Mouse (Mus musculus) midbrain, embryonic 15.5 days (tissue): ENCODE results near the gene Cpsf6. TPM values are rescaled to one million over a fixed set of nuclear protein-coding genes. Genes with fewer than 3 reads are reported as not detected.

Experiments
- ATAC-seq: fragments of 200-750 bp; cut with Nextera tagmentation; replicated peaks from 2 replicates; pipeline ENCODE4 v1.8.0; 2017; ENCODE audit warnings: moderate TSS enrichment
- H3K27ac ChIP-seq: fragments of 300-500 bp; sonication (generic); 2 replicates; pipeline ENCODE4 v1.5.1; 2015; ENCODE audit warnings: mild to moderate bottlenecking, inconsistent platforms
- H3K27me3 ChIP-seq: fragments of 300-500 bp; sonication (generic); replicated peaks from 2 replicates; pipeline ENCODE4 v1.6.1; 2015; ENCODE audit warnings: inconsistent platforms
- H3K36me3 ChIP-seq: fragments of 300-500 bp; sonication (generic); replicated peaks from 2 replicates; pipeline ENCODE4 v1.6.1; 2015; ENCODE audit warnings: inconsistent platforms
- H3K4me1 ChIP-seq: fragments of 300-500 bp; sonication (generic); 2 replicates; pipeline ENCODE4 v1.6.1; 2015; ENCODE audit warnings: inconsistent platforms
- H3K4me2 ChIP-seq: fragments of 300-500 bp; sonication (generic); 2 replicates; pipeline ENCODE4 v1.6.1; 2015; ENCODE audit warnings: inconsistent platforms, mild to moderate bottlenecking, moderate library complexity
- H3K4me3 ChIP-seq: fragments of 300-500 bp; sonication (generic); 2 replicates; pipeline ENCODE4 v1.5.1; 2015; ENCODE audit warnings: mild to moderate bottlenecking, inconsistent platforms
- H3K9ac ChIP-seq: fragments of 300-500 bp; sonication (generic); 2 replicates; pipeline ENCODE4 v1.6.1; 2015; ENCODE audit warnings: mild to moderate bottlenecking, inconsistent platforms
- H3K9me3 ChIP-seq: fragments of 300-500 bp; sonication (generic); 2 replicates; pipeline ENCODE4 v1.6.1; 2016; ENCODE audit warnings: inconsistent platforms
- WGBS: fragments of 180-500 bp; shearing (Covaris S2); methylation state at CpG from one replicate; pipeline ENCODE4 v1.1.7; 2015; ENCODE audit warnings: mixed read lengths; 5-methylcytosine and 5-hydroxymethylcytosine counted together
- polyA plus RNA-seq: library from polyadenylated mRNA; unstranded; fragments of >200 nt; fragmentation: Nextera tagmentation; extraction: Ambion mirVana; gene quantifications from 2 replicates; pipeline ENCODE4 v1.2.1, GENCODE M21; 2015

The Cpsf6 gene
- polyA plus RNA-seq, 1 experiment from 2014 or later, result 154 TPM

DNA sequence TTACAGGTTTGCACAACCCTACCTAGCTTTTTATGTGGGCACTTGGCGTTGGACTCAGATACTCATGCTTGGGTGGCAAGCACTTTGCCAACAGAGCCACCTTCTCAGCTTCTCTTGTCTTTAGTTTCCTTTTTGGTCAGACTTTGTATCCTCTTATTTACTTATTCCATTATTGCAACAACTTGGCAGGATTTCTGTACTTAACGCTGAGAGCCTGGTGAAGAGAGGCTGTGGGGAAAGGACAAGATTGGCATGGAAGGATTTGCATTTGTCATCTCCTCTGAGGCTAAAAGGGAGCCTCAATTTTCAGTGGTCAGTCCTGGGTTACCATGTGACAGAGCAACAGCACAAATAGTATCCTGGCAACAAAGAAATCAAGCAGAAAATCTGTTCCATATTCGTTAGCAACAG lies 59.2 kb downstream of the Cpsf6 start:
- Histone ChIP-seq H3K4me1 (no peaks in the 10 kb centered on the region), H3K9ac (no peak overlapping the region), H3K4me3 (no peak overlapping the region), H3K27ac (no peak overlapping the region), H3K36me3 (no peaks in the 10 kb centered on the region), H3K4me2 (no peak overlapping the region), H3K27me3 (no peaks in the 10 kb centered on the region), H3K9me3 (no peaks in the 10 kb centered on the region)
- ATAC-seq, result no peak
- WGBS, result 60% methylated on average over 3 of the region's 3 CpGs

DNA sequence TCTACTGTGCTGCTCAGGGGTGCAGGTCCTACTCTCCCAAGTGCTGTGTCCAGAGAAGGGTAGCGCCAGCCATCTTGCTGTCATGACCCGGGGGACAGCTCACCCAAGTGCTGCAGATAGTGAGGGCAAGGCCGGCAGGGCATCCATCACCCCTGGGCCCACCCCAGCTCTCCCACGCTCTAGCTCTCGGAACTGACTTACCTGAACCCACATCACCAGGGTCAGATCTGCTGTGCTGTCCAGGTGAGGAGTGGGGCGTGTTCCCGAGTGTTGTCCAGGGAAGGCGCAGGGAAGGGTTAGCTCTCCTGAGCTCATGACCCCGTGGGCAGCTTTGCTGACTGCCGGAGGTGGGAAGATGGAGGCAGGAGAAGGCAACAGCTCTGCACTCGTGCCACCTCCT lies 63.4 kb downstream of the Cpsf6 start:
- no peaks in the 10 kb centered on the region for H3K27me3 ChIP-seq
- H3K27ac ChIP-seq, result no peak overlapping the region
- ATAC-seq, result no peak
- no peaks in the 10 kb centered on the region for H3K36me3 ChIP-seq
- 91% methylated on average over 11 of the region's 11 CpGs for WGBS
- no peak overlapping the region for H3K9ac ChIP-seq
- no peak overlapping the region for H3K4me2 ChIP-seq
- no peaks in the 10 kb centered on the region for H3K4me1 ChIP-seq
- H3K9me3 ChIP-seq, result no peaks in the 10 kb centered on the region
- no peak overlapping the region for H3K4me3 ChIP-seq

DNA sequence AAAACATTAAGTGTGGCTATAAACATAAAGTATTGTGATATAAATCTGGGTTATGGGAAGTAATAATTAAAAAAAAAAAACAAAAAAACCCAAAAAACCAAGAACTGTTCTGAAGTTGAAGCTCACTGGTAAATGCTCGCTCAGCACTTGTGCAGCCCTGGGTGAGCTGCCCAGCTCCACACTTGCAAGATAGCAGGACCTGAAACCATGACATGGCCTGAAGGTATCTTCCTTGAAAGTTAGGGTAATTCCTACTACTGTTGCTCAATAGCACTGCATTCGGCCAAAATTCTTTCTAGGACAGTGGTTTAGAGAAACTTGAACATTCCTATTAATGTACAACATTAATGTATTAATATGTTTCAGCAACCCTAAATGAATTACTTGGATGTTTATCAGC lies 66.7 kb downstream of the Cpsf6 start:
- no peaks in the 10 kb centered on the region for H3K36me3 ChIP-seq

DNA sequence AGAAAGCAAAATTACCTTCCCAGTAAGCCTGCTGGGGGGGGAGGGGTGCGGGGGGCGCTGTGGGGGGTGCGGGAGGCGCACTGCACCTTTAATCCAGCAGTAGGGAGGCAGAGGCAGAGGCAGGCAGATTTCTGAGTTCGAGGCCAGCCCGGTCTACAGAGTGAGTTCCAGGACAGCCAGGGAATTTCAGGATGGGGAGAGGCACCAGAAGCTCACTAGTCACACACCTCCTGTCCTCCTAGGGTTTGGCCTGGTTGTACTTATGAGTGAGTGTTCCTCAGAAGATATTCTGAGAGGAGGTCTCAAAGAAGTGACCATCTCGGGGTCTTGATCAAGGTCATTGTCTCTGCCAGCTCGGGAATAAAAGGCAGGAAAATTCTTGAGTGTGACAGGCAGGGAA lies 67.6 kb downstream of the Cpsf6 start:
- WGBS, result 88% methylated on average over 8 of the region's 8 CpGs
- Histone ChIP-seq H3K9ac (no peak overlapping the region), H3K27me3 (no peaks in the 10 kb centered on the region), H3K4me1 (no peaks in the 10 kb centered on the region), H3K4me2 (no peak overlapping the region), H3K36me3 (no peaks in the 10 kb centered on the region), H3K27ac (no peak overlapping the region), H3K9me3 (no peaks in the 10 kb centered on the region), H3K4me3 (no peak overlapping the region)
- ATAC-seq, result no peak

More for the DNA sequence above, 66.7 kb downstream of the Cpsf6 start:
- no peak overlapping the region for H3K4me3 ChIP-seq
- no peaks in the 10 kb centered on the region for H3K4me1 ChIP-seq
- H3K4me2 ChIP-seq, result no peak overlapping the region
- no peak for ATAC-seq
- WGBS, result 92% methylated on average over 2 of the region's 2 CpGs
- H3K27ac ChIP-seq, result no peak overlapping the region
- H3K9ac ChIP-seq, result no peak overlapping the region
- H3K27me3 ChIP-seq, result no peaks in the 10 kb centered on the region
- no peaks in the 10 kb centered on the region for H3K9me3 ChIP-seq

DNA sequence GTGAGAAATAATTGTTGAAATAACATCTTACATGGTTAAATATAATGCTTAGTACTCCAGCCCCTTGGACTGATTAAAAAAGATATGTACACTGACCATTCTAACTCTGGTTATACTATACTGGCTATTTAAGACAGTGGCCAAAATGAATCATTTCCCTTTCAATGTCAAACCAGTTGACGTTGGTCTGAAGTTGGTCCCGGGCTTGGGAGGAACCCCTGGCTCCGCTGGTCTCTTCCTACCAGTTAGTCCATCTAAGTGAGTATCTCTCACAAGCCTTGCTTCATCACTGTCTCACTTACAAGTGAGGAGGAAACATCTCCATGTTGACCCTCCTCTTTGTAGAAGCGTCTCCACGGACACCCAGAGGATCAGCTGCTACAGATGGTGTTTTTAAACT lies 75.4 kb downstream of the Cpsf6 start:
- no peaks in the 10 kb centered on the region for H3K27me3 ChIP-seq
- ATAC-seq, result no peak
- H3K9ac ChIP-seq, result no peak overlapping the region
- H3K9me3 ChIP-seq, result no peaks in the 10 kb centered on the region
- H3K4me2 ChIP-seq, result no peak overlapping the region
- H3K36me3 ChIP-seq, result no peaks in the 10 kb centered on the region
- no peaks in the 10 kb centered on the region for H3K4me1 ChIP-seq
- 86% methylated on average over 5 of the region's 5 CpGs for WGBS
- H3K27ac ChIP-seq, result no peak overlapping the region
- H3K4me3 ChIP-seq, result no peak overlapping the region

DNA sequence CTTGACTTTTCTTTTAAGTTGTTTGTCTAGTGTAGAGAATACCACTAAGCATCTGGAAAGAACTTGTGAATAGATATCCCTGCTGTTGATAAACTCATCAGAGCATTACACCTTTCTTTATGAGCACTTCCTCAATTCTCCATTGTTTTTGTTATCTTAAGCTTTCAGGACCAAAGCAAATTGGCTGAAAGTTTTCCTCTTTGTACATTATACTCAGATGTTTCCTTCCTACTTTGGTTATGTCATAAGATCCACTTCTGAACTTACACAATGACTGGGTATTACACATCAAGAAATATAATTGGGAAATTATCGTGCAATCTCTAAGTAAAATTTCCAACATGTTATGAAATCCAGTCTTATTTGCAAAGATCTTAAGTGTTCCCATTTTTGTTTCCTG lies 78.1 kb downstream of the Cpsf6 start:
- H3K27ac ChIP-seq, result no peak overlapping the region
- H3K36me3 ChIP-seq, result no peaks in the 10 kb centered on the region
- no peaks in the 10 kb centered on the region for H3K9me3 ChIP-seq
- H3K4me3 ChIP-seq, result no peak overlapping the region
- ATAC-seq, result no peak
- H3K4me2 ChIP-seq, result no peak overlapping the region
- H3K4me1 ChIP-seq, result no peaks in the 10 kb centered on the region
- 95% methylated on average over 1 of the region's 1 CpGs for WGBS
- H3K27me3 ChIP-seq, result no peaks in the 10 kb centered on the region
- no peak overlapping the region for H3K9ac ChIP-seq

DNA sequence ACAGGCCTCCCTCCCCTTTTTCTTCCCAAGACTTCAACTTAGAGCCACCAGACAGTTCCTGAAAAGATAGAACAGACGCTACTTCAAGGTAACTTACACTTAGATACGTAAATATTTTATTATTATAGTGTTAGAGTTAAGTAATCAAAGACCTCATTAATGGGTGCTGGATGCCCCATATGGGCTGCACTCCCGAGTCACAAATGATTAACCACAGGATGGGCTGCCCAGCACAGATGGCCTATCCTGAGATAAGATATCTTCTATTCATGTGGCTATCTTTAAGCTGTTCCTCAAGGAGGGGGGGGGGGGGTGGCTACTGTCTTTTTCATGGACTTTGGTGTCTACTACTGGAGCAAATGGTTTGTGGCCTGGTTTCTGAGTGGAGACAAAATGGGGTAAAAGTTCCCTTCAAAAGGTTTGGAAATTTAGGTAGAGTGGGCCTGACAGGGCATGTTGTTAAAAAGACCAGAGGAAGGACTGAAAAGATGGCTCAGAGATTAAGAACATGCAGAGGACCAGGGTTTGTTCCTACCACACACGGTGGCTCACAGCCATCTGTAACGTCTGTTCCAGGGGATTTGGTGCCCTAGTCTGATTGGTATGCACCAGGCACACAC lies 79.8 kb downstream of the Cpsf6 start:
- H3K9ac ChIP-seq, result no peak overlapping the region
- H3K9me3 ChIP-seq, result no peaks in the 10 kb centered on the region
- H3K4me3 ChIP-seq, result no peak overlapping the region
- H3K4me2 ChIP-seq, result no peak overlapping the region
- 88% methylated on average over 5 of the region's 5 CpGs for WGBS
- H3K36me3 ChIP-seq, result no peaks in the 10 kb centered on the region
- ATAC-seq, result no peak
- no peaks in the 10 kb centered on the region for H3K4me1 ChIP-seq
- H3K27me3 ChIP-seq, result no peaks in the 10 kb centered on the region
- H3K27ac ChIP-seq, result no peak overlapping the region

DNA sequence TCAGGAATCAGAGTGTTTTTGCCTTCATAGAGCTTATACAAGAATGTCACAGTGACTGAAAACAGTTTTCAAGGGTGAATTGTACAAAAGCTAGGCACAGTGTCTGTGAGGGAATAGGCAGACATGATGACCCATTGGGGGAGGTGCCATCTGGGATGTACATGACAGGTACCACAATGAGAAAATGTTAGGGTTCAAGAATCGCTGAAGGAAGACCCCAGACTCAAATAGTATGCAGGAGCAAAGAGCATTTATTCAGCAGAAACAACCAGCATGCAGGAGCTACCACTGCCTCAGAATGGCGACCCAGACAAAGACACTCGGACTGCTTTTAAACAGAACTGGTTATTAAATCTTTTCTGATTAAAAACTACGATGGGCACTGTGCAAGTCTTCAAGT lies 80.7 kb downstream of the Cpsf6 start:
- Histone ChIP-seq H3K4me1 (no peaks in the 10 kb centered on the region), H3K9me3 (no peaks in the 10 kb centered on the region), H3K4me2 (no peak overlapping the region), H3K36me3 (no peaks in the 10 kb centered on the region), H3K4me3 (no peak overlapping the region), H3K27me3 (no peaks in the 10 kb centered on the region), H3K9ac (no peak overlapping the region), H3K27ac (no peak overlapping the region)
- 87% methylated on average over 4 of the region's 4 CpGs for WGBS
- ATAC-seq, result no peak

DNA sequence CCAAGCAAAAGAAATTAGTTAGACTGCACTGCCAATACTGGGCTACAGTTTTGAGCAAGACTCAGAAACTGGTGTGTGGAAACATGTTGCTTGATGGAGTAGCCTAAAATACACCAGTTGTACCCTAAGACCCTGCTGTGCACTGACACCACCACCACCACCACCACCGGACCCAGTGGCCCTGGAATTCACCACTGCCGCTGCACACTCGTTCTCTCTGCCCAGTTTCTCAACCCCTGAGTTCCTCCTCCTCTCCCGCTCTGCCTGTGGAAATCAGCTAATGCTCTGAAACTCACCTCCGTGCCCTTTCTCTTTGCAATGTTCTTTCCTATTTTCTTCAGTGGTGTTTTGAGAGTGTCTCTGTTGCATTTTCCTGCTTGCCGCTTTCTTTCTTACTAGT lies 81.5 kb downstream of the Cpsf6 start:
- H3K27me3 ChIP-seq, result no peaks in the 10 kb centered on the region
- H3K4me1 ChIP-seq, result no peaks in the 10 kb centered on the region
- H3K9ac ChIP-seq, result no peak overlapping the region

More for the DNA sequence above, 81.5 kb downstream of the Cpsf6 start:
- Histone ChIP-seq H3K36me3 (no peaks in the 10 kb centered on the region), H3K4me2 (no peak overlapping the region), H3K27ac (no peak overlapping the region), H3K4me3 (no peak overlapping the region), H3K9me3 (no peaks in the 10 kb centered on the region)
- ATAC-seq, result no peak
- WGBS, result 85% methylated on average over 6 of the region's 6 CpGs

Other genes with a start within 250 kb of the Cpsf6 start
- 21.0 and 22.0 TPM in 2 replicates for gene Frs2, start 231.5 kb downstream of the Cpsf6 start, polyA plus RNA-seq
- 111 and 116 TPM in 2 replicates for gene Yeats4, start 155.5 kb downstream of the Cpsf6 start, polyA plus RNA-seq
- gene 9530003J23Rik, start 141.3 kb downstream of the Cpsf6 start, polyA plus RNA-seq, result not detected in 2 replicates
- 27.2 and 32.0 TPM in 2 replicates for gene Lyz2, start 97.7 kb downstream of the Cpsf6 start, polyA plus RNA-seq
- not detected in 2 replicates for gene Lyz1, start 87.1 kb downstream of the Cpsf6 start, polyA plus RNA-seq
- gene Cpm, start 249.5 kb upstream of the Cpsf6 start, polyA plus RNA-seq, result 5.9 and 7.1 TPM in 2 replicates